Mouse (Mus musculus): ENCODE measurements around the gene Trak2.

Gene Trak2

GRCm38 (mm10) chr1:58973366-58974221 lies at the start of gene Trak2, which contains the start of gene Stradb:
Gene Trak2 (minus strand): TSS chr1:58973430.
Gene Stradb (plus strand): TSS chr1:58973522.
- no peaks in the 10 kb centered on the region for H3K27me3 ChIP-seq (ENCODE audit: control insufficient read depth, insufficient read depth, low read length, poor library complexity, severe bottlenecking)
- H3K36me3 ChIP-seq (ENCODE audit: control insufficient read depth, insufficient read depth, low read length, poor library complexity, severe bottlenecking): 0 out of 2 replicates have a peak, but pooled peaks cover 1% of the 10 kb centered on the region
- DNase-seq (ENCODE audit: low read depth, low spot score): peak; percentile 94

- no peaks in the 10 kb centered on the region for H3K27me3 ChIP-seq (ENCODE audit: control insufficient read depth, insufficient read depth, low read length, poor library complexity, severe bottlenecking)
- DNase-seq (ENCODE audit: low read depth, low spot score): no peak
- no peaks in the 10 kb centered on the region for H3K36me3 ChIP-seq (ENCODE audit: control insufficient read depth, insufficient read depth, low read length, poor library complexity, severe bottlenecking)
These were observed 48.3 kb upstream of the Trak2 start for GRCm38 (mm10) chr1:59021556-59021955.

- Histone ChIP-seq H3K27me3 (ENCODE audit: control insufficient read depth, insufficient read depth, low read length, poor library complexity, severe bottlenecking) (no peaks in the 10 kb centered on the region), H3K36me3 (ENCODE audit: control insufficient read depth, insufficient read depth, low read length, poor library complexity, severe bottlenecking) (no peaks in the 10 kb centered on the region)
- DNase-seq (ENCODE audit: low read depth, low spot score): peak; percentile 68
These were observed 36.0 kb upstream of the Trak2 start for GRCm38 (mm10) chr1:59009250-59009649.

- DNase-seq (ENCODE audit: low read depth, low spot score): peak; percentile 64
- peaks cover 10% of the 10 kb centered on the region; the same call in 1 of the 2 replicates for H3K36me3 ChIP-seq (ENCODE audit: control insufficient read depth, insufficient read depth, low read length, poor library complexity, severe bottlenecking)
- no peaks in the 10 kb centered on the region for H3K27me3 ChIP-seq (ENCODE audit: control insufficient read depth, insufficient read depth, low read length, poor library complexity, severe bottlenecking)
These were observed 22.1 kb upstream of the Trak2 start for GRCm38 (mm10) chr1:58995313-58995712.

GRCm38 (mm10) chr1:58993723-58994122 lies 20.5 kb upstream of the Trak2 start:
- DNase-seq (ENCODE audit: low read depth, low spot score): peak; percentile 49
- Histone ChIP-seq H3K27me3 (ENCODE audit: control insufficient read depth, insufficient read depth, low read length, poor library complexity, severe bottlenecking) (no peaks in the 10 kb centered on the region), H3K36me3 (ENCODE audit: control insufficient read depth, insufficient read depth, low read length, poor library complexity, severe bottlenecking) (peaks cover 10% of the 10 kb centered on the region; the same call in 1 of the 2 replicates)

- DNase-seq (ENCODE audit: low read depth, low spot score): peak; percentile 40
- H3K27me3 ChIP-seq (ENCODE audit: control insufficient read depth, insufficient read depth, low read length, poor library complexity, severe bottlenecking): no peaks in the 10 kb centered on the region
- H3K36me3 ChIP-seq (ENCODE audit: control insufficient read depth, insufficient read depth, low read length, poor library complexity, severe bottlenecking): peaks cover 10% of the 10 kb centered on the region; the same call in 1 of the 2 replicates
These were observed 19.9 kb upstream of the Trak2 start for GRCm38 (mm10) chr1:58993144-58993543.

- no peak for DNase-seq (ENCODE audit: low read depth, low spot score)
- Histone ChIP-seq H3K27me3 (ENCODE audit: control insufficient read depth, insufficient read depth, low read length, poor library complexity, severe bottlenecking) (no peaks in the 10 kb centered on the region), H3K36me3 (ENCODE audit: control insufficient read depth, insufficient read depth, low read length, poor library complexity, severe bottlenecking) (peaks cover 4% of the 10 kb centered on the region)
These were observed 11.4 kb upstream of the Trak2 start for GRCm38 (mm10) chr1:58984586-58984985.

- no peak for DNase-seq (ENCODE audit: low read depth, low spot score)
- Histone ChIP-seq H3K27me3 (ENCODE audit: control insufficient read depth, insufficient read depth, low read length, poor library complexity, severe bottlenecking) (no peaks in the 10 kb centered on the region), H3K36me3 (ENCODE audit: control insufficient read depth, insufficient read depth, low read length, poor library complexity, severe bottlenecking) (peaks cover 4% of the 10 kb centered on the region)
These were observed 9.0 kb upstream of the Trak2 start for GRCm38 (mm10) chr1:58982276-58982675.

- H3K27me3 ChIP-seq (ENCODE audit: control insufficient read depth, insufficient read depth, low read length, poor library complexity, severe bottlenecking): no peaks in the 10 kb centered on the region
- no peak for DNase-seq (ENCODE audit: low read depth, low spot score)
These were observed 322 bp downstream of the Trak2 start for GRCm38 (mm10) chr1:58972851-58973365.

GRCm38 (mm10) chr1:58971097-58971496 lies 2.1 kb downstream of the Trak2 start:
- no peaks in the 10 kb centered on the region for H3K36me3 ChIP-seq (ENCODE audit: control insufficient read depth, insufficient read depth, low read length, poor library complexity, severe bottlenecking)
- no peak for DNase-seq (ENCODE audit: low read depth, low spot score)
- no peaks in the 10 kb centered on the region for H3K27me3 ChIP-seq (ENCODE audit: control insufficient read depth, insufficient read depth, low read length, poor library complexity, severe bottlenecking)

More at GRCm38 (mm10) chr1:58972851-58973365, 322 bp downstream of the Trak2 start:
- H3K36me3 ChIP-seq (ENCODE audit: control insufficient read depth, insufficient read depth, low read length, poor library complexity, severe bottlenecking): 0 out of 2 replicates have a peak, but pooled peaks cover 1% of the 10 kb centered on the region

- DNase-seq (ENCODE audit: low read depth, low spot score): no peak
- Histone ChIP-seq H3K27me3 (ENCODE audit: control insufficient read depth, insufficient read depth, low read length, poor library complexity, severe bottlenecking) (no peaks in the 10 kb centered on the region), H3K36me3 (ENCODE audit: control insufficient read depth, insufficient read depth, low read length, poor library complexity, severe bottlenecking) (no peaks in the 10 kb centered on the region)
These were observed 3.2 kb downstream of the Trak2 start for GRCm38 (mm10) chr1:58970054-58970453.

- Histone ChIP-seq H3K36me3 (ENCODE audit: control insufficient read depth, insufficient read depth, low read length, poor library complexity, severe bottlenecking) (no peaks in the 10 kb centered on the region), H3K27me3 (ENCODE audit: control insufficient read depth, insufficient read depth, low read length, poor library complexity, severe bottlenecking) (no peaks in the 10 kb centered on the region)
- no peak for DNase-seq (ENCODE audit: low read depth, low spot score)
These were observed 5.7 kb downstream of the Trak2 start for GRCm38 (mm10) chr1:58967534-58967933.

- no peak for DNase-seq (ENCODE audit: low read depth, low spot score)
- Histone ChIP-seq H3K27me3 (ENCODE audit: control insufficient read depth, insufficient read depth, low read length, poor library complexity, severe bottlenecking) (no peaks in the 10 kb centered on the region), H3K36me3 (ENCODE audit: control insufficient read depth, insufficient read depth, low read length, poor library complexity, severe bottlenecking) (no peaks in the 10 kb centered on the region)
These were observed 10.4 kb downstream of the Trak2 start for GRCm38 (mm10) chr1:58962865-58963264.

- no peak for DNase-seq (ENCODE audit: low read depth, low spot score)
- Histone ChIP-seq H3K27me3 (ENCODE audit: control insufficient read depth, insufficient read depth, low read length, poor library complexity, severe bottlenecking) (no peaks in the 10 kb centered on the region), H3K36me3 (ENCODE audit: control insufficient read depth, insufficient read depth, low read length, poor library complexity, severe bottlenecking) (no peaks in the 10 kb centered on the region)
These were observed 10.8 kb downstream of the Trak2 start for GRCm38 (mm10) chr1:58962418-58962817.

- H3K36me3 ChIP-seq (ENCODE audit: control insufficient read depth, insufficient read depth, low read length, poor library complexity, severe bottlenecking): no peaks in the 10 kb centered on the region
- H3K27me3 ChIP-seq (ENCODE audit: control insufficient read depth, insufficient read depth, low read length, poor library complexity, severe bottlenecking): no peaks in the 10 kb centered on the region
- no peak for DNase-seq (ENCODE audit: low read depth, low spot score)
These were observed 11.9 kb downstream of the Trak2 start for GRCm38 (mm10) chr1:58961152-58961893.
